Mouse (Mus musculus) lung, adult 2 months (tissue): ENCODE results near the gene Iqschfp.

Source experiments
- CTCF ChIP-seq: fragments of 200-500 bp; IDR thresholded peaks from 2 replicates; pipeline ENCODE4 v1.5.1; 2011; ENCODE audit warnings: mild to moderate bottlenecking, low read length, control low read depth; ENCODE audit not compliant: insufficient read depth
- POLR2A ChIP-seq: fragments of 200-500 bp; IDR thresholded peaks from 2 replicates; pipeline ENCODE4 v1.6.1; 2011; ENCODE audit warnings: low read depth, mild to moderate bottlenecking, control low read depth, low read length, borderline replicate concordance; ENCODE audit errors: extremely low read depth

DNA sequence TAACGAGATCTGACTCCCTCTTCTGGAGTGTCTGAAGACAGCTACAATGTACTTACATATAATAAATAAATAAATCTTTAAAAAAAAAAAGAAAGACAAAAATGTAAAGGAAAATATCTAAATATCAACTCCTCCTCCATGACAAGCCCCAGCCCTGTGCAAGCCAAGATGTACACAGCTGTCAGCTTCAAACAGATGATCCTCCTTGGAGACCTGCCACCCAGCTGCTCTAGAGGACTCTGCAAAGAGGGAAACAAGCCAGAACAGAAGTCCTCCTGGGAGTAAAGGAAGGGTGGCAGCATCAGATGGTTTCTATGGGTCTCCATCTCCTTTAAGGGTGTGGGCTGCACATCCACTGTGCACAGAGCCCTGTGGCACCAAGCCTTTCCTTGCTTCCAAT, 480.9 kb downstream of the Iqschfp start:
- TF ChIP-seq CTCF (no peak), POLR2A (no peak)
